In the genomic region with DNA sequence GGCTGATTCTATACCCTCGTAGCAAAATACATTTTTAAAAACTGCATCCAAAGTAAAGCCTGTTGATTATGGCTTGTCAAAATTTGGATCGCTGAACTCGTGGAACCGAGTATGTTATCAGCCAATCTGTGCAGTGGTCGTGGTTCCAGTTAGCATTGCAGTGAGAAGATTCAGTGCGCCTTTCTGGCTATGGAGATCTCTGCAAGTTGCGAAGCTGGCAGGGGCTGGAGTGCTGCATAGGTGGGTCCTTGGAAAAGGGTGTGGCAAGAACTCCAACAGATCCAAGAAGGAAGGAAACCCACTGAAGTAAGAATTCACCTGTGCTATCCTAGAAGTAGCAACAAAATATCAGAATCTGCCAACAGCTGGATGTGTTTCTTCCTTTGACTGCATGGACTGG, we compare ENCODE assay signal across 8 mouse cellular contexts. TPM values are rescaled to one million over a fixed set of nuclear protein-coding genes. Genes with fewer than 3 reads are reported as not detected.
DNase-seq lines count a peak whose midpoint lies in the region; ATAC-seq and TF ChIP-seq lines count a peak whose summit lies in the region.

No protein-coding gene starts in this region.

- no peak for TF ChIP-seq EP300 in ES-Bruce4 (IDR thresholded peaks at IDR 0.05; ENCODE audit: insufficient read depth, low read depth, low read length)

- H3K27ac ChIP-seq in ES-Bruce4 (ENCODE audit: insufficient read depth, low read length), result peak overlapping the region; percentile 85
- H3K27ac ChIP-seq in embryonic fibroblast, embryonic 13.5 days (ENCODE audit: insufficient read depth, low read length), result no peak overlapping the region; the same call in 1 of the 2 replicates
- H3K27ac ChIP-seq in kidney, embryonic 14.5 days (ENCODE audit: low read depth, low read length), result peak overlapping the region; percentile 96; the same call in 1 of the 2 replicates
- H3K27ac ChIP-seq in midbrain, embryonic 13.5 days, result peak overlapping the region; percentile 96

- H3K4me1 ChIP-seq in ES-Bruce4 (ENCODE audit: control insufficient read depth, insufficient read depth, low read length), result no peaks in the 10 kb centered on the region
- H3K4me1 ChIP-seq in embryonic fibroblast, embryonic 13.5 days (ENCODE audit: control insufficient read depth, insufficient read depth, low read length), result peaks cover 5% of the 10 kb centered on the region; the same call in 1 of the 2 replicates
- H3K4me1 ChIP-seq in kidney, embryonic 14.5 days (ENCODE audit: control insufficient read depth, insufficient read depth, low read length), result 0 out of 2 replicates have a peak, but pooled peaks cover 4% of the 10 kb centered on the region
- H3K4me1 ChIP-seq in midbrain, embryonic 13.5 days (replicated peaks), result peaks cover 16% of the 10 kb centered on the region

- no peak for ATAC-seq in cerebellum, adult (ENCODE audit: insufficient number of reproducible peaks, low FRiP score, low TSS enrichment)
- ATAC-seq in kidney, embryonic 14.5 days (ENCODE audit: low FRiP score, low TSS enrichment), result no peak
- no peak; the same call in 1 of the 2 replicates for ATAC-seq in midbrain, embryonic 13.5 days

- peak overlapping the region; percentile 47 for H3K4me3 ChIP-seq in ES-Bruce4 (ENCODE audit: low read depth, low read length)
- peak overlapping the region; percentile 98 for H3K4me3 ChIP-seq in embryonic fibroblast, embryonic 13.5 days (ENCODE audit: insufficient read depth, low read length)
- peak overlapping the region; percentile 93 for H3K4me3 ChIP-seq in kidney, embryonic 14.5 days (ENCODE audit: low read length)
- peak overlapping the region; percentile 87 for H3K4me3 ChIP-seq in midbrain, embryonic 13.5 days (replicated peaks)

- peak overlapping the region; percentile 64 for H3K4me2 ChIP-seq in kidney, embryonic 14.5 days (replicated peaks; ENCODE audit: low read depth, low read length)
- H3K4me2 ChIP-seq in midbrain, embryonic 13.5 days (replicated peaks), result peak overlapping the region; percentile 63

- no peak for TF ChIP-seq POLR2A in ES-Bruce4 (IDR thresholded peaks at IDR 0.05; ENCODE audit: insufficient read depth, low read length)
- TF ChIP-seq POLR2A in embryonic fibroblast, embryonic 13.5 days (IDR thresholded peaks at IDR 0.05; ENCODE audit: low read depth, low read length), result no peak

- peak overlapping the region; percentile 100 for H3K9ac ChIP-seq in ES-Bruce4 (ENCODE audit: low read depth, poor library complexity, severe bottlenecking)
- H3K9ac ChIP-seq in kidney, embryonic 14.5 days (ENCODE audit: low read depth, low read length), result peak overlapping the region; percentile 99
- peak overlapping the region; percentile 98 for H3K9ac ChIP-seq in midbrain, embryonic 13.5 days (replicated peaks)

- no peaks in the 10 kb centered on the region for H3K27me3 ChIP-seq in ES-Bruce4 (ENCODE audit: control insufficient read depth, insufficient read depth, low read length, poor library complexity, severe bottlenecking)
- no peaks in the 10 kb centered on the region for H3K27me3 ChIP-seq in kidney, embryonic 14.5 days (ENCODE audit: control insufficient read depth, insufficient read depth, low read length)
- H3K27me3 ChIP-seq in midbrain, embryonic 13.5 days, result peaks cover 8% of the 10 kb centered on the region; the same call in 1 of the 2 replicates

- intact Hi-C loops in left cerebral cortex, postnatal 10 days (cut with DNase I), result no loop called here

- H3K36me3 ChIP-seq in ES-Bruce4 (ENCODE audit: control insufficient read depth, insufficient read depth, low read length, poor library complexity, severe bottlenecking), result peaks cover 9% of the 10 kb centered on the region
- peaks cover 10% of the 10 kb centered on the region for H3K36me3 ChIP-seq in kidney, embryonic 14.5 days (ENCODE audit: control insufficient read depth, insufficient read depth, low read length)
- peaks cover 10% of the 10 kb centered on the region for H3K36me3 ChIP-seq in midbrain, embryonic 13.5 days

- no peaks in the 10 kb centered on the region for H3K9me3 ChIP-seq in ES-Bruce4 (replicated peaks; ENCODE audit: control insufficient read depth, insufficient read depth, low read length, poor library complexity, severe bottlenecking)
- H3K9me3 ChIP-seq in kidney, embryonic 14.5 days (ENCODE audit: control insufficient read depth, low read length), result no peaks in the 10 kb centered on the region
- no peaks in the 10 kb centered on the region for H3K9me3 ChIP-seq in midbrain, embryonic 13.5 days

- DNase-seq in cerebellum, adult 11 months, result peak; percentile 9
- no peak for DNase-seq in ovary, postnatal 10 days (ENCODE audit: low spot score)
- no peak for DNase-seq in left cerebral cortex, postnatal 10 days (ENCODE audit: extremely low spot score in 1 of 2, low spot score in 2 of 2)

- 7% methylated on average over 7 of the region's 7 CpGs for WGBS in kidney, embryonic 14.5 days
- 4% methylated on average over 7 of the region's 7 CpGs for WGBS in midbrain, embryonic 13.5 days

- TF ChIP-seq CTCF in ES-Bruce4 (IDR thresholded peaks at IDR 0.05; ENCODE audit: low read depth, low read length), result no peak
- TF ChIP-seq CTCF in embryonic fibroblast, embryonic 13.5 days (IDR thresholded peaks at IDR 0.05; ENCODE audit: borderline replicate concordance, insufficient read depth, low read length), result no peak

RNA-seq across cellular contexts. Expression of gene Hmgxb4, which starts 1.4 kb away (rescaled TPM):
- 112 and 122 TPM in 2 replicates for polyA plus RNA-seq in ES-Bruce4 (2011; ENCODE audit: insufficient read depth, insufficient read length, low read depth, missing spikeins)
- 31.1 and 46.7 TPM in 2 replicates for polyA plus RNA-seq in embryonic fibroblast, embryonic 13.5 days (2011; ENCODE audit: insufficient read length, low read depth, missing spikeins)
- polyA plus RNA-seq in kidney, embryonic 14.5 days (2014; fragmentation: Nextera tagmentation; extraction: Ambion mirVana), result 45.6 and 55.4 TPM in 2 replicates
- 43.0 and 51.0 TPM in 2 replicates for polyA plus RNA-seq in midbrain, embryonic 13.5 days (2015; fragmentation: Nextera tagmentation; extraction: Ambion mirVana)
- 10 to 100 TPM; 27.5 to 28.1 TPM for total RNA-seq in left cerebral cortex, postnatal 10 days (2021)

RNA-seq across cellular contexts. Expression of gene Tom1, which starts 39.0 kb away (rescaled TPM):
- polyA plus RNA-seq in ES-Bruce4 (2011; ENCODE audit: insufficient read depth, insufficient read length, low read depth, missing spikeins), result 44.6 and 46.1 TPM in 2 replicates
- polyA plus RNA-seq in embryonic fibroblast, embryonic 13.5 days (2011; ENCODE audit: insufficient read length, low read depth, missing spikeins), result 21.4 and 25.4 TPM in 2 replicates
- 20.1 and 29.1 TPM in 2 replicates for polyA plus RNA-seq in kidney, embryonic 14.5 days (2014; fragmentation: Nextera tagmentation; extraction: Ambion mirVana)
- polyA plus RNA-seq in midbrain, embryonic 13.5 days (2015; fragmentation: Nextera tagmentation; extraction: Ambion mirVana), result 21.0 and 22.7 TPM in 2 replicates
- 10 to 100 TPM; 34.4 to 42.1 TPM for total RNA-seq in left cerebral cortex, postnatal 10 days (2021)

Comparison
In these comparisons a context has a peak if more than half of its experiments do, and no peak if none do; other contexts are left out.
1. H3K4me3 ChIP-seq: peak in every context shown above with its lines; median percentile 98 in embryonic fibroblast, embryonic 13.5 days; 93 in kidney, embryonic 14.5 days; 87 in midbrain, embryonic 13.5 days; 47 in ES-Bruce4.